Mouse (Mus musculus) limb, embryonic 13.5 days (tissue): ENCODE measurements at regions not wholly inside any gene's neighbourhood (a gene's known extent, or its start where the extent isn't known, plus 50 kb on each side); places are given as distances from the start of the nearest gene placed in this dataset.

Experiments
- ATAC-seq: fragments of 200-750 bp; cut with Nextera tagmentation; 2 replicates; pipeline ENCODE4 v1.8.0; 2017; ENCODE audit warnings: low read depth, moderate number of reproducible peaks, moderate TSS enrichment; ENCODE audit not compliant: low FRiP score
- H3K27ac ChIP-seq: fragments of 300-500 bp; sonication (generic); 2 replicates; pipeline ENCODE4 v1.5.1; 2015; ENCODE audit warnings: inconsistent platforms, mild to moderate bottlenecking, moderate library complexity
- H3K27me3 ChIP-seq: fragments of 300-500 bp; sonication (generic); 2 replicates; pipeline ENCODE4 v1.6.1; 2015; ENCODE audit warnings: mild to moderate bottlenecking, inconsistent platforms
- H3K36me3 ChIP-seq: fragments of 300-500 bp; sonication (generic); 2 replicates; pipeline ENCODE4 v1.6.1; 2015; ENCODE audit warnings: inconsistent platforms, mild to moderate bottlenecking, moderate library complexity
- H3K4me1 ChIP-seq: fragments of 300-500 bp; sonication (generic); 2 replicates; pipeline ENCODE4 v1.6.1; 2015; ENCODE audit warnings: inconsistent platforms
- H3K4me2 ChIP-seq: fragments of 300-500 bp; sonication (generic); replicated peaks from 2 replicates; pipeline ENCODE4 v1.6.1; 2015; ENCODE audit warnings: inconsistent platforms, mild to moderate bottlenecking, moderate library complexity
- H3K4me3 ChIP-seq: fragments of 300-500 bp; sonication (generic); 2 replicates; pipeline ENCODE4 v1.5.1; 2015; ENCODE audit warnings: moderate library complexity, mild to moderate bottlenecking, inconsistent platforms
- H3K9ac ChIP-seq: fragments of 300-500 bp; sonication (generic); 2 replicates; pipeline ENCODE4 v1.6.1; 2015; ENCODE audit warnings: mild to moderate bottlenecking, inconsistent platforms
- H3K9me3 ChIP-seq: fragments of 300-500 bp; sonication (generic); 2 replicates; pipeline ENCODE4 v1.6.1; 2016; ENCODE audit warnings: inconsistent platforms
- WGBS: fragments of 180-500 bp; shearing (Covaris S2); methylation state at CpG from one replicate; pipeline ENCODE4 v1.1.7; 2015; 5-methylcytosine and 5-hydroxymethylcytosine counted together

DNA sequence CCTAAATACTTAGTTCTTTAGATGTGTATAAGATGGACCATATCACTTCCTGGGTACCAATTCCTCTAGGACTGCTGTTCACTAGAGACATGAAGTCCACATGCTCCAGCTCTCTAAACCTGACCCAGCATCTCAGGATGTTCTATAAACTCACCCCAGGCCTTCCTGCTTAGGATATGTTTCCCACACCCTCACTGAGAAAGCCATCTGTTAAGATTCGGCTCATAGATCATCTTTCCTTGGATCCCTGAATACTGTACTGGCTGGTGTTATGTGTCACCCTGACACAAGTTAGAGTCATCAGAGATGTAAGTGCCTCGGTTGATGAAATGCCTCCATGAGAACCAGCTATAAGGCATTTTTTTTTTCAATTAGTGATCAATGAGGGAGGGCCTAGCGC lies 199.9 kb downstream of the Gm5426 start:
- Histone ChIP-seq H3K4me1 (no peaks in the 10 kb centered on the region; the same call in 1 of the 2 replicates), H3K27me3 (no peaks in the 10 kb centered on the region), H3K4me2 (no peak overlapping the region), H3K9me3 (no peaks in the 10 kb centered on the region), H3K9ac (no peak overlapping the region), H3K27ac (no peak overlapping the region), H3K36me3 (no peaks in the 10 kb centered on the region), H3K4me3 (no peak overlapping the region)
- no peak for ATAC-seq
- WGBS: 88% methylated on average over 3 of the region's 3 CpGs

DNA sequence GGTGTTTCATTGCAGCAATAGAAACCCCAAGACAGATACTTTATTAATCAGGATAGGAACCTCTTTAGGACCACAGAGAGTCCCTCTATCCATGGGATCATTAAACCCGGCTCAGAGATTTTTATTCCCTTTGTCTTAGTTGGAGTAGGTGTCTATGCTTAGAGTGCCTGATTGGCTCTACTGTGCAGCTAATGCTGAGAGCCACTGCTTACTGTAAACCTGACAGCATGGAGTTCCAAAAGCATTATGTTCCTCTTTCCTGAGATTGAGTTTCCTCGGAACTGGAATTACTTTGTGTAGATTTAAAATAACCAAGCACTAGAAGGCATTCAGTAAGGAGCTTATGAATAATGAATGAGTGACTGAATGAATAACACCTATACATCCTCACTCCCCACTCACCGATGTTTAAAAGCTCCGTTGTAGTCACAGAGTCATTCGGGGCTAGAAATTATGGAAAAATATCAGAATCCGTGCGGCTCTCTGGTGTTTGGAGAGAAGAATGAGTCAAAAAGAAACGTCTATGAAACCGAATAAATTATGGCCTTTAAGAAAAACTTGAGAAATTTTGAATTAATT lies 200.8 kb downstream of the Gm5426 start:
- Histone ChIP-seq H3K27ac (no peak overlapping the region), H3K9me3 (no peaks in the 10 kb centered on the region), H3K27me3 (no peaks in the 10 kb centered on the region), H3K4me2 (no peak overlapping the region), H3K36me3 (no peaks in the 10 kb centered on the region), H3K4me3 (no peak overlapping the region), H3K9ac (no peak overlapping the region), H3K4me1 (no peaks in the 10 kb centered on the region)
- 77% methylated on average over 9 of the region's 9 CpGs for WGBS
- ATAC-seq: no peak

DNA sequence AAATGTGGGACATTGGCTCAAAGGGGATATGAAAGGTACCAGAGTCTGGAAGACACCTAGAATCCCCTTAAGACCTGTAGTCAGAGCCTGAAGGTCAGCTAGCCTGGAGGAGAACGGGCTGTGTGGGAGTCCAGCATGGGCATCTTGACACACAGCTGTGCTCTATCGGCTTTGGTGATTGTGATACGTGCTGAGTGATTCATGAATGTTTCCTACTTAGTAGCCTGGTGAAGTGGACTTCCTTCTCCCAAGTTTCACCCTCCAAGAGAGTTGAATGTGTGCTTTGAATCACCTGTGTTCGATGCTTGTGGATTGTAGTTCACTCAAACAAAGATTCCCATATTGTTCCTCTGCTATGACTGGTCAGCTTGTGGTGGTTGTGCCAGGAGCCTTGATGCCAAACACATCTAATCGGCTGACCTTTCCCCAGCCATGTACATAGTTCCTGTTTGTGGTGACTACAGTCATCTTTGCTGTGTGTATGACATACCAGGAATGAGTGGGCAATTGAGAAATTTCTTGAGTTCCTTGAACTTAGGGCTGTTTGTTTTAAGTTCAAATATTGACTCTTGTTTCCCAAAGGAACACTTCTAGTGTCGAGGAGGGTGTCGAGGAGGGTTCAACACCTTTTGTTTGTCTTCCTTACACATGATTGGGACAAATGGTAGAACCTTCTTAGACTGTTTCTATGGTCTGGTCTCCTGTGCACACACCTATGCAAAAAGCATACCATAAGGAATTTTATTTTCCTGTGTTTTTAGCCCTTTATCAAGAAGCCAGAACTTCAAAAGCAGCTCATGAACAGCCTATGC lies 201.6 kb downstream of the Gm5426 start:
- Histone ChIP-seq H3K4me2 (no peak overlapping the region), H3K9me3 (no peaks in the 10 kb centered on the region), H3K4me3 (no peak overlapping the region), H3K27me3 (no peaks in the 10 kb centered on the region), H3K9ac (no peak overlapping the region), H3K36me3 (no peaks in the 10 kb centered on the region), H3K4me1 (no peaks in the 10 kb centered on the region), H3K27ac (no peak overlapping the region)
- 75% methylated on average over 7 of the region's 7 CpGs for WGBS
- no peak for ATAC-seq

DNA sequence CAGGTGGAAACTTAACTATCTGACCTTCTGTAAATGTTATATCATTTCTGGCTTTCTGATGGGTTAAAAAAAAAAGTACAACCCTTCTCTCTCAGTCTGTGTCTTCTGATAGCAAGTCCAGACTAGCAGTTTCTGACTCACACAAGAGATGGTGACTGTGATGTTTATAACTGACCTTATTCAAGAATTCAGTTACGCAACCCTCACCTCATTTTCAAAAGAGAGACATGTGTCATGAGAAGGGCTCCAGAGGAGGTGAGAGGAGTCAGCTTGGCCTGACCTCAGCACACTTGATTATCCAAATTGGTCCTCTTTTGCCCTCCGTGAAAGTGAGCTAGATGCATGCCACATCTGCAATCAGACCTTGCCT lies 202.2 kb downstream of the Gm5426 start:
- Histone ChIP-seq H3K27ac (no peak overlapping the region), H3K4me2 (no peak overlapping the region), H3K4me1 (no peaks in the 10 kb centered on the region), H3K4me3 (no peak overlapping the region), H3K9me3 (no peaks in the 10 kb centered on the region), H3K27me3 (no peaks in the 10 kb centered on the region), H3K9ac (no peak overlapping the region), H3K36me3 (no peaks in the 10 kb centered on the region)
- WGBS: 88% methylated on average over 2 of the region's 2 CpGs
- ATAC-seq: no peak

DNA sequence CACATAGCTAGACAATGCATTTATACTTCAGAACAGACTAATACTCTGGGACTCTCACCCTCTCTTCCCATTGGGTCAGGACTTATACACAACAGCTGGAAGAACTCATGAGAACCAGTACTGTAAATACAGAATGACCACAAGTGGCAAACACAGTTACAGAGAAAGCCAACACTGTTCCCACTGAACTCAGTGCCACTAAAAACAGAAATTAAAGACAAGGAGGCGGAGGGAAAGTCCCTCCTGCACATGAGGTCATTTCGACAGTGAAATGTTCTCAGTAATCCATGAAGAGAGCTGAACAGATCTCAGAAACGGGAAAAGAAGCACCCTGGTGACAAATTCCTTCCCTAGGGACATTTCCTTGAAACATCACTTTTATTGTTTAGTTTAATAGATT lies 206.1 kb downstream of the Gm5426 start:
- no peaks in the 10 kb centered on the region for H3K27me3 ChIP-seq
- H3K9ac ChIP-seq: no peak overlapping the region
- H3K27ac ChIP-seq: no peak overlapping the region
- H3K4me1 ChIP-seq: no peaks in the 10 kb centered on the region
- 63% methylated on average over 3 of the region's 3 CpGs for WGBS
- H3K4me3 ChIP-seq: no peak overlapping the region
- ATAC-seq: no peak
- no peaks in the 10 kb centered on the region for H3K36me3 ChIP-seq
- no peaks in the 10 kb centered on the region for H3K9me3 ChIP-seq
- no peak overlapping the region for H3K4me2 ChIP-seq

DNA sequence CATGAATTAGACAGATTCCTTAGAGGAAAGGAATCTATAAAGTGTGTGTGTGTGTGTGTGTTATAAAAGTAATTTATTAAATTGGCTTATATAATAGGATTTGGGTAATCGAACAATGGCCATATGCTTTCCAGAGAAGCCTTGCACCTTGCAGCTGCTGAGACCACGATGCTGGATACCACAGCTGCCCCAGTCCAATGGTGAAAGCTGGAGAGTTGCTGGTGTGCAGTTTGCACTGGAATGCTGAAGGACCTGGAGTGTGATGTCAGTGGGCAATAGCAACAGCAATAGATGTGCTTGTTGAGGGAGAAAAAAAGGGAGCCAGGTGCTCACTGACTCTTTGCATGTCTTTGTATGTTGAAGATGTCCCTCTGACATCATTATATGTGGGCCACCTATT lies 207.3 kb downstream of the Gm5426 start:
- no peak overlapping the region for H3K9ac ChIP-seq
- no peaks in the 10 kb centered on the region for H3K27me3 ChIP-seq
- H3K36me3 ChIP-seq: no peaks in the 10 kb centered on the region
- H3K4me2 ChIP-seq: no peak overlapping the region
- ATAC-seq: no peak
- H3K4me1 ChIP-seq: no peaks in the 10 kb centered on the region
- WGBS: 81% methylated on average over 2 of the region's 2 CpGs
- H3K27ac ChIP-seq: no peak overlapping the region
- H3K9me3 ChIP-seq: no peaks in the 10 kb centered on the region
- no peak overlapping the region for H3K4me3 ChIP-seq

DNA sequence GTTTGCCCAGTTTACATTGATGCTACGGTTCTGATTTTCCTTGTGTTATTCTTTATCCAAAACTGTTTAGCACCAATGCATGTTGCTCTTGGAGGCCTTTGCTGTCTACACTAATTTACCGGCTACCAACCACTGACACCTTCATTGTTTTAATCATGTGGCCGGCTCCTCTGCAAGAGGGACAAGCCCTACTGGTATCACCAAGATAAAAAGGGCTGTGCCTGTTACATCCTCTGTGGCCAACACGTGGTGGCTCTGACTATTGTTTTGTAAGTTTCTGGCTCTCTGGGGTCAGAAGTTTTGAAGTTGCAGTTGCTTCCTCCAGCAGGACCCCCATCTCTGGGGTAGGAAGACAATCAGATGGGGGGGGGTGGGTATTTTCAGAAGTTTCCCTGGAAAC lies 214.3 kb downstream of the Gm5426 start:
- no peaks in the 10 kb centered on the region for H3K9me3 ChIP-seq
- H3K4me1 ChIP-seq: no peaks in the 10 kb centered on the region
- ATAC-seq: no peak
- H3K27me3 ChIP-seq: no peaks in the 10 kb centered on the region
- H3K9ac ChIP-seq: no peak overlapping the region
- H3K36me3 ChIP-seq: no peaks in the 10 kb centered on the region
- H3K4me3 ChIP-seq: no peak overlapping the region
- no peak overlapping the region for H3K4me2 ChIP-seq
- no peak overlapping the region for H3K27ac ChIP-seq
- WGBS: 77% methylated on average over 4 of the region's 4 CpGs

DNA sequence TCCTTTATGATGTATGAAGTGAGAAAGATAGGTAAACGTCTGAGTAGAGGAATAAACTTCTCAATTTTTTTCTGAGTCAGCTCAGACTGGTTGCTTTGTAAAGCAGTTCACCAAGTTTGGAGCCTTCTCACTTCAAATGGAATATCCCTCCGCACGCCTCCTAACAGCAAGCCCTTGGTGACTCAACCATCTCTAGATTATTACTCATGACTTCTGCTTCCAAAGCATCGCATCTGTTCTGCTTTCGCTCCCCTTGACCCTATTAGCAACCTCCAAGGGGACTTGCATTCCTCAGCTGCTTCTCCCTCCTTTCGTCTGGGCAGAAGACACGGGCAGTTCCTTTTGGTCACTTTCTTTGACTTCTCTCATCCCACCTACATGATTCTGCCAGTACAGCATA lies 214.9 kb downstream of the Gm5426 start:
- Histone ChIP-seq H3K9me3 (no peaks in the 10 kb centered on the region), H3K4me2 (no peak overlapping the region), H3K27me3 (no peaks in the 10 kb centered on the region), H3K4me1 (no peaks in the 10 kb centered on the region), H3K27ac (no peak overlapping the region), H3K4me3 (no peak overlapping the region), H3K9ac (no peak overlapping the region), H3K36me3 (no peaks in the 10 kb centered on the region)
- ATAC-seq: no peak
- WGBS: 75% methylated on average over 7 of the region's 7 CpGs

DNA sequence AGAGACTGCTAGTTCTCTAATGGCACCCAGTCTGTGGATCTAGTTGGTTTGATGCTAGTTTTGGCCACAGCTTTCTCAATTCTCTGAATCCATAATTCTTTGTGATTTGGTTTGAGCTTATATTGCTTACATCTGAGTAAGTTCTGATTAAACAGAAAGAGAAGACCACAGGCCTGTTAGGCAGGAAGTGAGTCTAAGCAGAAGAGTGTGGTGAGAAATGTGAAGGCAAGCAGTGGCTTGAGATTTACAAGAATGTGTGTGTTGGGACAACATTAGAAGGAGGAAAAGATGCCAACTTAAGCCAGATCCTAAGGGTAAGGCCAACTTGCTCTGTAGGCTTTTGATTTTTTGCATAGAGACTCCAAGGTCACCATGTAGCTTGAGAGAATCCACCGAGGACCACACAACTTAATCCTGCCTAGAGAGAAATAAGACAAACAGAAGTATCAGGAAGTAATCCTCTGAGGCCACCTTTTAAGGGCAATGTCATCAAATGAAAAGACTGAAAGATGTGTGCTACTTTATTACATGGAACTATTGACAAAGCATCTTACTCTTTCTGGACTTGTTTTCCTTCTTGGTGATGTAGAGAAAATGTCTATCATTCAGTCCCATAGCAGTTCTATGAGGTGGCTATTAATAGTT lies 220.7 kb downstream of the Gm5426 start:
- Histone ChIP-seq H3K9me3 (no peaks in the 10 kb centered on the region), H3K4me2 (no peak overlapping the region), H3K27ac (no peak overlapping the region), H3K9ac (no peak overlapping the region), H3K4me3 (no peak overlapping the region), H3K36me3 (no peaks in the 10 kb centered on the region), H3K4me1 (no peaks in the 10 kb centered on the region), H3K27me3 (no peaks in the 10 kb centered on the region)
- ATAC-seq: no peak
- WGBS: 92% methylated on average over 1 of the region's 1 CpGs

DNA sequence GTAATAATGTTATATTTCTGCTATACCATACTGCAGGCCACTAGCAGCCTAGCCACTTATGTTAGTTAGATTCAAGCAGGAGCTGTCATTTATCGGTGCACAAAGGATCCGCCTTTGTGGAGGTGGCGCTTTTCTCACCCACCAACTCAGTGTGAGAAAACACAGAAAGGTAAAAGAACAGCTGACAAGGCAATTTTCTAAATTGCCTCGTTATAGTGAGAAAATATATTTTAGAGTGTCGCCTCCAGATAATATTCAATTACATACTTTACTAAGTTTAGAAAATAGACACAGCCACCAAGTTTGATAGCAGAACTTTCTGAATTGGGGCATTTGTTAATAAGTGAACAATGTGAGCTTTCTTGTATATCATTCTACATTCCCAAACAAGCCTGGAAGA lies 221.2 kb downstream of the Gm5426 start:
- Histone ChIP-seq H3K36me3 (no peaks in the 10 kb centered on the region), H3K27ac (no peak overlapping the region), H3K4me3 (no peak overlapping the region), H3K4me1 (no peaks in the 10 kb centered on the region), H3K27me3 (no peaks in the 10 kb centered on the region), H3K9me3 (no peaks in the 10 kb centered on the region), H3K9ac (no peak overlapping the region), H3K4me2 (no peak overlapping the region)
- 77% methylated on average over 5 of the region's 5 CpGs for WGBS
- no peak for ATAC-seq

DNA sequence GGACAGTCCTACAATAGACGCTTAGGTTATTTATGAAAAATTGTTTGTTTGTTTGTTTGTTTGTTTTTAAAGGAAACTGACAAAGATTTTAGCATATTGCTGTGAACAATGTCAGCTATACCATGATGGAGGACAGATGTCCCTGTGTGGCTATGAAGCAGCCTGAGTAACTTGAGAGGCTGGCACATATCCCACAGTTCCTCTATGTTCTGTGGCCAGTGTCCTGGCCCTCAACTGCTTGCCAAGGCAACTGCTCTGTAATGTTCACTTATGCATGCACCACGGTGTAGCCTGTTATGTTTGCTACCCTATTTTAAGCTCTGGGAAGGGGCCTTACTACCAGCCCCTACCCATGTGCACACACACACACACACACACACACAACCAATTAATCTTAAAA lies 222.6 kb downstream of the Gm5426 start:
- no peak overlapping the region for H3K4me2 ChIP-seq
- H3K4me1 ChIP-seq: no peaks in the 10 kb centered on the region
- H3K27me3 ChIP-seq: no peaks in the 10 kb centered on the region
- no peaks in the 10 kb centered on the region for H3K36me3 ChIP-seq
- 80% methylated on average over 2 of the region's 2 CpGs for WGBS
- no peak overlapping the region for H3K9ac ChIP-seq
- no peak overlapping the region for H3K4me3 ChIP-seq
- no peak for ATAC-seq
- no peaks in the 10 kb centered on the region for H3K9me3 ChIP-seq
- H3K27ac ChIP-seq: no peak overlapping the region

DNA sequence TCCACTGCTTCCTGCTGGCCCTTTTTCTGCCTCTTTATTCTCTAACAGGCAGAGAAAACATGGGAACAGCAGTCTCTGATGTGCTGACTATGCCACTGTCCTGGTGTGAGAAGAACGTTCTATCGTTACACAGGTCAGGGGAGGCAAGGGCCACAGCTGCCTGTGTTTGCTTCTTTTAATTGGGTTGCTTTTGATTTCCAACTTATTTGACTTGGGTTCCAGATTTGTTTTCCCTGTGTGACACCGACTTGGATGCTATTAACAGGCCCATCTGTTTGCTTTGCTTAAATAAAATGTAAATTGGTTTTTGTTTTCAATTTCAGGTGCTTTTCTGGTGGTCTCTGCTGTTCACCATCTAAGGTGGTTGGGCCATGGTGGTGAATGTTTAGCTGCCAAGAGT lies 225.8 kb downstream of the Gm5426 start:
- H3K4me2 ChIP-seq: no peak overlapping the region
- no peaks in the 10 kb centered on the region for H3K27me3 ChIP-seq
- H3K9ac ChIP-seq: no peak overlapping the region
- no peak overlapping the region for H3K4me3 ChIP-seq
- no peaks in the 10 kb centered on the region for H3K9me3 ChIP-seq
- no peaks in the 10 kb centered on the region for H3K36me3 ChIP-seq
- WGBS: 51% methylated on average over 3 of the region's 3 CpGs
- ATAC-seq: no peak
- no peaks in the 10 kb centered on the region for H3K4me1 ChIP-seq
- H3K27ac ChIP-seq: no peak overlapping the region

DNA sequence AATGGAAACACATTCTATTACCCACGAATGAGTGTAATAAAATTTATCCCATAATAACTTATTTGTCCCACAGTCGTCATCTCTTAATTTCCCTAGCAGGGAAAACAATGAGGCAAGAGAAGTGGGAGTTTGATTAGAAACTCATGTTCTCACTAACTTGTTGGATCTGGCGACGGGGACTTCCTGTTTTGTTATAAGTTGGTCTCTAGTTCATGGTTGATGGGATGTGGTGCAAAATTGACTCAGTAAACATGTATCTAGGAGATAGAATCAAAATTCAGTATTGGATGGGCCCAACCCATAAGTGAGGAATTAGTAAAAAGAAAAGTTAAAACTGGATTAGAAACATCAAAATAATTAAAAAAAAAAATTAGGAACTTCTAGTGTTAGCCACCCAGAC lies 227.5 kb downstream of the Gm5426 start:
- H3K4me2 ChIP-seq: no peak overlapping the region
- 33% methylated on average over 4 of the region's 4 CpGs for WGBS
- no peaks in the 10 kb centered on the region for H3K9me3 ChIP-seq
- no peaks in the 10 kb centered on the region for H3K27me3 ChIP-seq
- no peak for ATAC-seq
- no peak overlapping the region for H3K4me3 ChIP-seq
- H3K27ac ChIP-seq: no peak overlapping the region
- no peaks in the 10 kb centered on the region for H3K4me1 ChIP-seq
- H3K9ac ChIP-seq: no peak overlapping the region
- H3K36me3 ChIP-seq: no peaks in the 10 kb centered on the region
